Mouse (Mus musculus): ENCODE measurements around the gene 1700034J05Rik. TPM values are rescaled to one million over a fixed set of nuclear protein-coding genes. Genes with fewer than 3 reads are reported as not detected.

The 1700034J05Rik gene
- total RNA-seq (2023) = not detected

DNA sequence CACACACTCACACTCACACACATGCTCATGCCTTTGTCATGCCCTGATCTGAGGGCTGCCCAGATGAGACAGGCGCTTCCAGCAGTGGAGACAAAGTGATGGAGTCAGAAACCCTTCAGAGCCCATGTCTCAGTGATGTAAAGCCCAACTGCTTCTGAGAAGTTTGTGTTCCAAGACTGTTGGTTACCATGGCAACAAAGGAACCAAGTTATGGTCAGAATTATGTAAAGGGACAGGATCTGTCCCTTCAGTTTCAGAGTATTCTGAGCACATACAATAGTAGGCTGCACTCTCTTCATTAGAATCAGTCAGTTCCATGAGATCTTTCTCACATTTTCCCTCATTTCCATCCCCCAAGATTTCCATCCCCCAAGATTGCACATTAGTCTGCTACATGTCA is at the start of gene 1700034J05Rik:
1700034J05Rik (minus strand) TSS at position 165 of the 400 bp plus-strand sequence.

Other genes with a start within 250 kb of the 1700034J05Rik start
- 14.5 TPM for gene Stk38l, start 229.4 kb downstream of the 1700034J05Rik start, total RNA-seq (2023)
- 0.21 TPM for gene Arntl2, start 158.4 kb downstream of the 1700034J05Rik start, total RNA-seq (2023)
- gene Smco2, start 104.3 kb downstream of the 1700034J05Rik start, total RNA-seq (2023) = not detected
- 14.3 TPM for gene Ppfibp1, start 65.9 kb downstream of the 1700034J05Rik start, total RNA-seq (2023)
- gene Rep15, start 78.2 kb upstream of the 1700034J05Rik start, total RNA-seq (2023) = 0.70 TPM
- 35.3 TPM for gene Mrps35, start 88.3 kb upstream of the 1700034J05Rik start, total RNA-seq (2023)
- not detected for gene Mansc4, start 132.6 kb upstream of the 1700034J05Rik start, total RNA-seq (2023)
- gene Klhl42, start 137.0 kb upstream of the 1700034J05Rik start, total RNA-seq (2023) = 12.5 TPM